Mouse (Mus musculus) right cerebral cortex, postnatal 10 days (tissue): ENCODE results near the gene Tsnax.
A peak's percentile ranks its signal among the peaks of the same experiment; 100 is the strongest.

Source experiments
- DNase-seq, 2 experiments: peaks; one replicate each; pipeline ENCODE4 v3.0.0; 2021; ENCODE audit warnings: low spot score in 2 of 2

The Tsnax gene

DNA sequence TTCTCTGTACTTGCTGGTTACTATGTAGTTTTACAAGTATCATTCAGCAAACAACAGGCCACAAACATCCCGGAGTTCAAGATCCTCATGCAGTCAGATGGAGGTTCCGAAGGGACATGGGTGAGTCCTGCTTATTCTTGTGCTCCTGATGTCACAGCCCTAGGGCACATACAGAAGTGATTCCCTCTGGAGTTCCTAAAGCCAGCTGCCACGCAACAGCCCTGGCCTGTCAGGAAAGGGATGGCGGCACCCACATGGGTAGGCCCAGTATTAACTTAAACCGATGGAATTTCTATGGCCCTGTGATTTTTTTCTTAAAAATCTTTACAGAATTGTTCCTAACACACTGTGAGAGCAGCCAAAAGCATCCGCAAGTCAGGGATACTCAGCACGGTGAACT, 30.6 kb downstream of the Tsnax start:
- DNase-seq: no peak

DNA sequence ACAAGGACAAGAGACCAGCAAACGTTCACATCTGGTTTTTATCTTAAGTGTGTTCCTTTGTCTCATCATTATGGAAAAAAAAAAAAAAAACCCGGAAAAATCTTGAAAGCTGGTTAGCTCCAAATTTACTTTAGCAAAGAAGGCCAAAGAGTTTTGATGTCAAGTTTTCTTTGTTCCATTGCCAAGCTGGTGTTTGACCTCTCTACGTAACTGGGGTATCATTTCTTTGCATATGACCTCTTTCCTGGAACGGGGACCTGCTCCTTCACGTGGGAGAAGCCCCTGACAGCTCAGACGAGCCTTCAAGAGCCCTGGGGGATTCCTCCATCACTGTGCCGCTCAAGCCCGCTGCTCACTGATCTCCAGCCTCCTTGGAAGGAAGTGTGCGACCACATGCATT, 31.1 kb downstream of the Tsnax start:
- no peak for DNase-seq

DNA sequence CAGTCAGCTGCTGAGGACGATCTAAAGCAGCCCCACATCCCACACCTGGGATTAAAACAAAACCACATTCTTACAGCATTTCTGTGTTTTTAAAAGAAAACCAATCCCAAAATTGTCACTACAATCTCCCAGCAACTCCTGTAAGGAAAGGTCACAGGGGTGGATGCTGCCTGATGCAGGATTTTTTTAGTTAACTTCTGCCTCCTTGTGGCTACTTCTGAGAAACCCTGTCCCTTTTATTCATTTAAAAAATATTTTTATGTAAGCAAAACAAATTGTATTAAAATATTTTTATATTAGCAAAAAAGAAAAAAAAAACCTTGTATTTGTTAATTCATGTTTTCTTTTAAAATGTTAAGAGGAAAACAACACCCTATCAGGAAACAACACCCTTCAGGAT, 33.0 kb downstream of the Tsnax start:
- DNase-seq: no peak

DNA sequence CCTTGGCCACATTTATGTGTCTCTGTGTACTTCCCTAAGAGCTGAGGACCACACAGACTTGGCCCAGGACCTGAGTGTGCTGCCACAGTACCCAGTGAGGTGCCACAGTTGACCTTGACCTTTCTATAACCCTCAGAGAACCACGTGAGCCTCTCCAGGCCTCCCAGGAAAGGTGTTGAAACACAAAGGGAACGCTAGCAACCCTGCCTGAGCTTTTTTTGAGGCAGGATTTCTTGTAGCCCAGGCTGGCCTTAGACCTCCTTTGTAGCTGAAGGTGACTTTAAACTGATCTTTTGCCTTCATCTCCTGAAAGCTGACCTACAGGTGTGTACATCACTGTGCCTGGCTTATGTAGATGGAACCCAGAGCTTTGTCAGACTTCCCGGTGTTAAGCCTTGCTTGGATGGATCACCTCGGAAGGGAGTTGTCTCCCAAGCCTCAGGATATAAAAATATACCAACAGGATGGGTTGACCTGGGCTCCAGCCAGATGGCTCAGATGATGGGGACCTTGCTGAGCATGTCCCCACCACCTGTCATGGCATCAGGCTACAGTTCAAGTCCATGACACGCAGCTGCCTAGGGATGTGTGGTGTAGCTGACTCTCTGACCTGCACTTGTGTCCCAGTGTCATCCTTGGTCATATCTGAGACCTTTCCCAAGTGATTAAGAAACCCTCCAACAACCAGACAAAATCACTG, 36.4 kb downstream of the Tsnax start:
- no peak for DNase-seq

DNA sequence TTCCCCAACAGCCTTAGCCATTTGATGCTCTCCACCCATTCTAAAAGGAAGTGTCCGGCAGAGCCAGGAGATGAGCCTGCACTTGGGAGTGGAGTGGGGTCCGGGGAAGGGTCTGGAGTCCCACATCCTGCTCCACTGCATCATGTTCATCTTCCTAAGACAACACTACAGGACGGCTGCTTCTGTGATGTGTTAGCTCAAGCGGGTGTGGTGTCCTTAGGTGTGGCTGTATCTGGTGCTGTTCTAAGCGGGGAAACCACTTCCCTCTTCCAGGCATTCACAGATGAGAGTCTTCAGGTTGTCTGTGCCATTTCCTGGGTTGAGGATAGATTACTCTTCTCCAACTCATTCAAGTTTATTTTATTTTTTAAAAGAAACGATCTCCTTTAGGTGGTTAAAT, 37.0 kb downstream of the Tsnax start:
- no peak for DNase-seq

DNA sequence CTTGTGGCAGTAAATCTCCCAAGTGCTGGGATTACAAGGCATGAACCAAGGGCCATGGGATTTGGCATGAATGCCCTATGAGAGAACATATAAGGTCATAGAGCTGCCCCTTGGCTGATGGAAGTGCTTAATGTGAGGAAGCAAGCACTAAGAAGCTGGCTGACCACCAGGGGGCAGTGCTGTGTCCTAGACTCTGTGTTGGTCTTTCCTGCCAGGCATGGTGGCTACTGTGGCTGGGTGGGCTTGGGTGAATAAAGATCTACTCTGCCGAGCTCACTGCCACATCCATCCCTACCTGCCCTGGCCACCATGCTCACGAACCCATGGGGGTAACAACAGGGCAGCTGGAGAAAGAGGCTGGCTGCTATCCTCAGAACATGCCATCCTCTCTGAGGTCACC, 39.2 kb downstream of the Tsnax start:
- peak; percentile 58 to 79 for DNase-seq

DNA sequence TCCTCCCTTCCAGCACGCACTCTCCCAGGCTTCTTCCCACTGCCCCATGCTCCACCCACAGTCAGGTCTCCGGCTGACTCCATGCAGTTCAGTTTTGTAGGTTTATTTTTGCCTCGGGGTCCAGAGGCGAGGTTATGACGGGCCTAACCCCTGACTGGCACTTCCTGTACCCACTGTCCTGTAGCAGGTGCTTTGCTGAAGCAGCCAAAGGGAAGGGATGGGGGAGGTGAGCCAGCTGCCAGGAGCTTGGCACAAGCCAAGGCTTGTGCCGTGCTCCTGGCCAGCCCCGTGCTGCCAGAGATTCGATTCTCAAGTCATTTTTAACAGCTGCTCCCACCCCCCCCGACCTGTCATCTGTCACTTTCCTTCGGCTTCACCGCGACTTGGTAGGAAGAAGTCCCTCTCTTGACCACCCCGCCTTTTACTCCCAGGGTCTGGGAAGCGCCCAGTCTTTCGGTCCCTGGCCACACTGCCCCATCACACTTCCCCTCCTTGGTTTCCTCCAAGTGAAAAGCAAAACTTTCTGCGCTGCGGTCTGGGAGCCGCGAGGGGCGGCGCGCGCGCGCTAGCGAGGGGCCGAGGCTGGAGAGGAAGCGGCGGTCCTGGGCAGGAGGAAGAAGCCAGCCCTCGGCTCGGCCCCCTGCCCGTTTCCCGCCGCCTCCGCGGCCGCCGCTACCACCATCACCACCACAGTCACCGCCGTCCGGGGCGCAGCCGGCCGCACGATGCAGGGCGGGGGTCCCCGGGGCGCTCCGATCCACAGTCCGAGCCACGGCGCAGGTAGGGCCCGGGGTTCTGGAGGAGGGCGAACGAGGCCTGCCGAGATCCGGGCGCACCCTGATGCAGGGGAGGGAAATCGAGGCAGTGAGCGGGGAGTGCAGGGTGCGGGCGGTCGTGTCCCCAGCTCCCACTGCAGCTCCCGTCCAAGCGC, 41.0 kb downstream of the Tsnax start, which contains the start of gene Disc1:
Disc1 (plus strand) TSS at position 691 of the 931 bp plus-strand sequence.
- DNase-seq: peak; percentile 59 to 73

DNA sequence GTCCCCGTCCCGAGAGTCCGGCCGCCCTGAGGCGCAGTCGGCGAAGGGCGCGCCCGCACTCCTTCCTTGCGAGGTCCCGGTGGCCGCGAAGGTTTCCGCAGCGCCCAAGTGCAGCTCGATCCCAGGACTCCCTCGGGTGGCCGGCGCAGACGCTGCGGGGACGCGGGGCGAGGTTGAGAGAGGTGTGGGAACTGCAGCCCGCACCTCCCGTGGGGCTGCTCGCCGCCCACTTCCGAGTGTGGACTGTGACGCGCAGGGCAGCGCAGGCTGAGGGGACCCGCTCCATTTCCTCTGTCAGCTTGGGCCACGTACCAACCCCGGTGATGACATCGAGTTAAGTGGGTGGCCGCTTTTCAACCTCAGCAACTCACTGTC, 41.6 kb downstream of the Tsnax start:
- DNase-seq: peak; percentile 60 to 62

DNA sequence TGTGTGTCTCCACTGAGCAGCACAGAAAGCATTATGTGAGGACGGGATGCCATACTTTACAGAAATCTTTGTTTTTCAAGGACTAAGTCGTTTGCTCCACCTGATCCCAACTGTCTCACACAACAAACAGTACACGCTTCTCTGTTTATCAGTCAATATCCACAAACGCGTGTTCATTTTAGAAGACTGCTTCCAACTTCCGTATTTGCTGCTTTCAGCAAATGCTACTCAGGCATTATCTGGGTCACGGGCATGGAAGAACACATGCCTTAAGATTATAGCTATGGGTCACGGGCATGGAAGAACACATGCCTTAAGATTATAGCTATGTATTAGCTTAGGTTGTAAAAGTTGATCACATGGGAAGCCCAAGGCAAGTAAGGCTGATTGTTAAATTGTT, 48.1 kb downstream of the Tsnax start:
- DNase-seq: no peak

DNA sequence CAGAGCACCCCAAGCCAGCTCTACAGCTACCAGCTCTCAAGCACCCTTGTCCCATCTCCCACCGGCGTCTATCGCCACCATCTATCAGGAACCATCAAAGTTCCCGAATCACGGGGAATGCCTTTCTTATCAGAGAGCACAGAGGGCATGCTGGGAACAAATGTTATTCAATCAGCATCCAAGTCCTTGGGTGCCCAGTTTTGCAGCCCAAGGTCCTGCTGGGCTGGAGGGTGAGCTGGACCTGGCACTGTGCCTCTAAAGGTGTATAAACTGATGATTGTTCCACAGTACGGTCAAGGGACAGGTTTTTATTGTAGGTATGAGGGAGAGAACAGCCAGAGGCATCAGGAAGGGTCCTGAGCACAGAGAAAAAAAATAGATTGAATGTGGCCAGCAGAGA, 52.8 kb downstream of the Tsnax start:
- no peak for DNase-seq

DNA sequence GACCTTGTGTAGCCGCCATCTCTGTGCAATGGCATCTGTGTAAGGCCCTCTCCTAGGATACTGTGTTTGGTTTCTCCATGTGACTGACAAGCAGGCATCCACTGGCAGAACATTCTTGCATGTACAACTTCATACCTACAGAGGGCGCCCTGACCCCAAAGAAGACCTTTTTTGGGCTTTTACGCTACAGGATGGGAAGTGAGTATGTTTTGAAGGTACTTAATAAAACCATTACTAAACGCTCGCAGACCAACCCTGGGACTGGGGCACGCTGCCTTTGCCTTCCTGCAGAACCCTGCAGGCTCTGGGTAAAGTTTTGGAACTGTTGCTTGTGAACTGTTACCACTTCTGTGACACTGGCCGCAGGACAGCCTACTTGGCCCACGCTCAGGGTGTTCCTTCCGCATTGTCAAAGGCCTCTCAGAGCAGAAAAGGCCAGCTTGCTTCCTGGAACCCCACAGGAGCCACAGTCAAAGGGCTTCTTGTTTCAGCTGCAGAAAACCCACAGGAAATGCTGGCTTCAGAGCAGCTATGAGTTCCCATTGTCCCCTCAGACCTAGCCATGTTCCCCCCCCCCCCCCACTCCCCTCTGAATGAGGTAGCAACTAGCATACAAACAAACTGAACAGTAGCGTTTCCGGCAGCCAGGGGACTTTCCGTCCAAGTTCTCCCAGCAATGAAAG, 54.3 kb downstream of the Tsnax start:
- DNase-seq: peak; percentile 86 to 92

DNA sequence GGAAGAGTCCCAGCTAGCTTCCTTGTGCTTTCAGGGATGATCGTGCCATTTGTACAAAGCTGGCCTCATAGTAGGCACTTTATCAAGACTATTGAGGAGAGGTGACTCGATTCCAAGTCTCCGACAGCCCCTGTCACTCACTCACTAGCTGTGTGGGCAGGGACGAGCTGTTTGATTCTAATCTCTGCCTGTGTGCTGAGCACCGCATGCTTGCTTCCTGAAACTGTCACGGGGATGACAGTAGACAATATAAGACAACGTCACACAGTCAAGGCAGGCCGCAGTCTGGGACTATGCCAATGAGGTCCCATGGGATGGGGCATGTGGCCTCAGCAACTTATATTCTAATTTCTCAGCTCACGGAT, 54.8 kb downstream of the Tsnax start:
- peak; percentile 45 to 46 for DNase-seq

DNA sequence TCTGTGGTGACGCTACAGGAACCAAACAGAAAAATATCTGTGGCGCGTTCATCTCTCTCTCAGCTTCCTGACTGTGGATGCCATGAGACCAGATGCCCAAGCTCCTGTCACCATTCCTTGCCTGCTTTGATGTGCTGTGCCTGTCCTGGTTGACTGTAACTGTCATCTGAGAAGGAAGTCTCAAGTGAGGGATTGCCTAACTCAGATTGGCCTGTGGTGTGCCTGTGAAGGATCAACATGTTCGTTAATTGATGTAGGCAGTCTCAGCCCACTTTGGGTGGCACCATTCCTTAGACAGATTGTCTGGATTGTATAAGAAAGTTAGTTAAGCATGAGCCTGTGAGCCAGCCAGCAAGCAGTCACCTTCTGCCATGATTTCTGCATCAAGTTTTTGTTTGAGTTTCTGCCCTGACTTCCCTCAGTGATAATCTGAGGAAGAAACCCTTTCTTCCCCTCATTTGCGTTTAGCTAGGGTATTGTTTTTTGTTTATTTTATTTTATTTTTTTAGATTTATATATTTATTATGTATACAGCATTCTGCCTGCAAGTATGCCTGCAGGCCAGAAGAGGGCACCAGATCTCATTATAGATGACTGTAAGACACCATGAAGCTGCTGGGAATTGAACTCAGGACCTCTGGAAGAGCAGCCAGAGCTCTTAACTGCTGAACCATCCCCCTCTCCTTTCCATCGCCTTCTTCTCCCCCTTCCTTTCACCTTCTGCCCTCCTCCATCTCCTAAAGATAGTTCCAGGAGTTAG, 55.5 kb downstream of the Tsnax start:
- DNase-seq: no peak

DNA sequence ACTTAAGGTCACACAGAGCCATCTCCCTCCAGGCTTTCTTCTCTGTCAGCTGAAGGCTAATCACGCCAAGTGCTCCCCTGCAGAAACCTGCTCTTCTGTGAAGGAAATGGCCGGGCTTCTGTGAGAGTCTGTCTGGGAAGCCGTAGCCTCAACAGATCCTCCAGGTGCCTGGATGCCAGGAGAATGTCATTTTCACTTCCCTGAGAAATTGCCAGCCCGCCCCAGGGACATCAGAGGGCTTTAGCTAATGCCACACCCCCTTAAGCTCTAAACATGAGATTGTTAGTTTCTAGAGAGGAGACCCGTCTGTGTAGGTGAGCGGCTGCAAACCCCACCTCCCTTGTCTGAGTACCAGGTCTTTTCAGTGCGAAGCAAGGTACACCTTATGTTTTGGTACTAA, 56.5 kb downstream of the Tsnax start:
- no peak for DNase-seq

DNA sequence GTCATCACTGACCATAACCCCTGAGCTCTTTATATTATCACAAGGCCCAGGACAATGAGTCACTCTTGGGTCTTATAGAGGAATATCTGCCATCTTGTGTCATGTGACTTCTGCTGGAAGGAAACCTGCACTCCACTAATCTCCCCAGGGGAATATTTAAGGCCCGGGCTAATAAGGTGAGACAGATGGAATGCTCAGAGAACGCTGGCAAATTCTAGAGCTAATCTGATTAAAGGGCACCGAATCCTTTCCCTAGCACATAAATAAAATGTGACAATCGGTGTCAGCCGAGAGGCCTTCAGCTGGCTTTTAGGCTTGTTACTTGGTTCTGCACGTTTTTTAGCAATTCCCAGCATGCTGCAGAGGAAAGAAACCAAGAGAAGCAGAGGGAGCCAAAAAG, 56.9 kb downstream of the Tsnax start:
- no peak for DNase-seq

DNA sequence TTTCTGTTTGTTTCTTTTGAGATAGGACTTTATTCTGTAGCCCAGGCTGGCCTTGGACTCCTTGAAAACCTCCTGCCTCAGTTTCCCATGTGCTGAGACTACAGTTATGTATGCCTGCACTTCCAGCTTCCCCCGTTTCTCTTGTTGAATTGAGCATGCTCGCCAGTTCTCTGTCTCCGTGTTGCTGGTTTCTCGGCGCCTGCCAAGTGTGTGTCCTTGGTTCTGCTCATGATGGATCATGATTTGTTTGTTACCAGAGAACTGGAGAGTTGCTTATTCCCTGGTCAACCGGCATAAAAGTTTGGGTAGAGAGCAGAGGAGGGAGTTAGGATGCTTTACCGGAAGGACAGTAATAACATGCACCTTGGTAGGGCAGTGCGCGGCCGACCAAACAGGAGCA, 61.3 kb downstream of the Tsnax start:
- DNase-seq: no peak

DNA sequence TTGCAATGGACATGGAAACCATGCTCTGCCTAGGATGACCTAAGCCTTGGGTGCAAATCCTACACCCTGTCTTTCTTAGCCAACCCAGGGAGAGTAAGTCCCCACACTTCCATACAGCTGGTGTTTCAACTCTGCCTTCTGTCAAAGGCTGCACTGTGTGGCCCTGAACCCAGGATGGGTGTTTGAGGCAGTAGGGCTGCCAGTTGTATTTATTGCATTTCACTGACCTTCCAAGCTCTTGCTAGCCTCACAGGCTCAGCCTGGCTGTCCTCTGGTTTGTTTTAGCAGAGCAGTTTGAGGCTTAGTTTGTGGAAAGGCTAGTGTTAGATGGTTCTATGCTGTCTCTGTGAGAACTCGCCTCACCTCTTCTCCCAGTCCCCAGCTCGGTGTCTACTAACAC, 61.8 kb downstream of the Tsnax start:
- no peak for DNase-seq

DNA sequence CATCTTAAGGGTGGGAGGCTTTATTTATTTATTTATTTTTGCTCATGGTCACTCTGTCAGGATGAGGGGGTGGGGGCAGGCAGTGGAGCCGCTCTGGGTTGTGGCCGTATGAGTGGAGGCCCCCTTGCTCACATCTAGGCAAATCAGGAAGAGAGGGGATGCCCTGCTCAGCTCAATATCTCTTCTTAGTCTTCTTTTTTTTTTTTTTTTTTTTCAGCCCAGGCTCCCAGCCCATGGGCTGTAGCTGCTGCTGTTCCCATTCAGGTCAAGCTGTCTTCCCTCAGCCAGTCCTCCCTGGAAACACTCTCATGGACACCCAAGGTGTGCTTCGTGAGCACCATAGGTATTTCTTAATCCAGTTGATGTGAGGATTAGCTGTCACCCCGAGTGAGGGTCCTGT, 62.6 kb downstream of the Tsnax start:
- DNase-seq: no peak

DNA sequence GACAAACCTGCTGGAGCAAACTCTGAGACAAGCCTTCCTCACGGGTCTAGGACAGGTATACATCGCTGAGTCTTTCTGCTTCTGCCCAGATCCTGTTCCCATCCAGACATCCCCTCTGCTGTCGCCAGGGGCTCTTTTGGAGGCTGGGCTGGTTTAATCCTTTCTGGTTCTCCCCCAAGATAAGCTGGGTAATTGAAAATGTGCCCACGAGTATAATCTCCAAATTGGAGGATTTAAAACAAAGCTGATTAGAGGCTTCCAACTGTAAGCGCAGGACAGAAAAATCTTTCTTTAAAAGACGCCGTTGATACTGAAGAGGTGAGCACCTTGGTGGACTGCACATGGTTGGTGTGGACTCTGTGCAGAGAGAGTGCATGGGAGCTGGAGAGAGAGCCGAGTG, 64.5 kb downstream of the Tsnax start:
- no peak for DNase-seq

DNA sequence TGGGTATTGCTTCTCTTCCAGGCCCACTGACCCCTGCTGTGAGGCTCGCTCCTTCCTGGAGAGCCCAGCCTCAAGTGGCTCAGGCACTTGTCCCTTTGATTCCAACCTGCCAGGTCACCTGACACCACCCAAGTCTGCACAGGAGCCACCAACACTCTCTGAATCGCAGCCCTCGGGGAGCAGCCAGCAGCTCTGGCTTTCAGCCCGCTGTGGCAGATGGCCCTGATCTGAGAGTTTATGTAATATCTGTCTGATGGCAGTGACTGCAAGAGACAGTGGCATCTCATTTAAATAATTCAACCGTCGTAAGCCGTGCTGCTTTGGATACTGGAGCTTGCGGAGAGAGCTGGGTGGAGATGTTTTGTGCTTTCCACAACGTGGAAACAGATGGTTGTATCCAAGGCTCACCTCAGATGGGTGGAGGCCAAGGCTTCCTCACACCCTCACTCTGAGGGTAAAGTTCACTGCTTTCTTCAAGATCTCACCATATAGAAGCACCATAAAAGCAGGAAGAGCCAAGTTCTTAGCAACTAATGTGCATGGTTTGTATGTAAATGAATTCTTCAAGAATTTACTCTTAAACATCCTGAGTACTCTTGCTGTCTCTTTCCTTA, 66.1 kb downstream of the Tsnax start:
- DNase-seq: peak; percentile 85 to 90
